Mouse (Mus musculus) myocyte (in vitro differentiated cells): ENCODE measurements at regions not wholly inside any gene's neighbourhood (a gene's known extent, or its start where the extent isn't known, plus 50 kb on each side); places are given as distances from the start of the nearest gene placed in this dataset.

Source experiments
- H3K27me3 ChIP-seq: one replicate; pipeline ENCODE4 v1.6.1; 2011; ENCODE audit not compliant: control insufficient read depth, insufficient read depth, insufficient read length
- H3K36me3 ChIP-seq: one replicate; pipeline ENCODE4 v1.6.1; 2011; ENCODE audit not compliant: control insufficient read depth, insufficient read depth
- H3K4me2 ChIP-seq: one replicate; pipeline ENCODE4 v1.6.1; 2011; ENCODE audit warnings: low read depth, control low read depth
- H3K4me3 ChIP-seq: one replicate; pipeline ENCODE4 v1.5.1; 2011; ENCODE audit warnings: mild to moderate bottlenecking, control low read depth, moderate library complexity
- H3K79me2 ChIP-seq: one replicate; pipeline ENCODE4 v1.6.1; 2011; ENCODE audit not compliant: control insufficient read depth, insufficient read depth
- H3ac ChIP-seq: one replicate; pipeline ENCODE4 v1.6.1; 2011; ENCODE audit not compliant: control insufficient read depth, insufficient read length
- CEBPB ChIP-seq: IDR thresholded peaks from 2 replicates; pipeline ENCODE4 v1.6.1; 2011; ENCODE audit warnings: mild to moderate bottlenecking, moderate library complexity; ENCODE audit not compliant: poor library complexity, insufficient read depth, severe bottlenecking
- E2F4 ChIP-seq: IDR thresholded peaks from one replicate; pipeline ENCODE4 v1.6.1; 2011; ENCODE audit warnings: mild to moderate bottlenecking, control low read depth, moderate library complexity; ENCODE audit not compliant: insufficient read depth
- MAX ChIP-seq: IDR thresholded peaks from one replicate; pipeline ENCODE4 v1.6.1; 2011; ENCODE audit warnings: low read depth, mild to moderate bottlenecking, control low read depth
- MYOD1 ChIP-seq, 3 experiments: IDR thresholded peaks; one replicate each; pipeline ENCODE4 v1.6.1; 2011; ENCODE audit warnings: control low read depth in 2 of 3, low read depth in 2 of 3, mild to moderate bottlenecking in 2 of 3, moderate library complexity in 1 of 3; ENCODE audit not compliant: insufficient read length in 2 of 3, control insufficient read depth in 1 of 3
- MYOG ChIP-seq, 3 experiments: IDR thresholded peaks; one replicate each; pipeline ENCODE4 v1.6.1; 2011; ENCODE audit warnings: control low read depth in 2 of 3, low read depth in 2 of 3, mild to moderate bottlenecking in 2 of 3; ENCODE audit not compliant: insufficient read length in 2 of 3, control insufficient read depth in 1 of 3, insufficient read depth in 1 of 3
- POLR2A ChIP-seq: IDR thresholded peaks from one replicate; pipeline ENCODE4 v1.6.1; 2011; ENCODE audit warnings: low read depth, mild to moderate bottlenecking, control low read depth, moderate library complexity; ENCODE audit not compliant: insufficient read length
- POLR2AphosphoS2 ChIP-seq: IDR thresholded peaks from one replicate; pipeline ENCODE4 v1.6.1; 2011; ENCODE audit warnings: low read depth, control low read depth; ENCODE audit not compliant: insufficient read length
- REST ChIP-seq: IDR thresholded peaks from one replicate; pipeline ENCODE4 v1.6.1; 2011; ENCODE audit warnings: mild to moderate bottlenecking, control low read depth, moderate library complexity; ENCODE audit not compliant: insufficient read depth, insufficient read length
- SRF ChIP-seq: IDR thresholded peaks from one replicate; pipeline ENCODE4 v1.6.1; 2011; ENCODE audit warnings: low read depth; ENCODE audit not compliant: control insufficient read depth, insufficient read length
- TCF12 ChIP-seq: IDR thresholded peaks from one replicate; pipeline ENCODE4 v1.6.1; 2011; ENCODE audit warnings: mild to moderate bottlenecking, control low read depth; ENCODE audit not compliant: poor library complexity, insufficient read depth, severe bottlenecking
- TCF3 ChIP-seq: IDR thresholded peaks from one replicate; pipeline ENCODE4 v1.6.1; 2011; ENCODE audit warnings: low read depth, control low read depth; ENCODE audit not compliant: insufficient read length
- USF1 ChIP-seq: IDR thresholded peaks from one replicate; pipeline ENCODE4 v1.6.1; 2011; ENCODE audit warnings: low read depth, mild to moderate bottlenecking, control low read depth, moderate library complexity

GRCm38 (mm10) chr14:62175384-62176048 lies 116.9 kb upstream of the Rnaseh2b start:
- Histone ChIP-seq H3K4me3 (no peak overlapping the region), H3K36me3 (no peaks in the 10 kb centered on the region), H3K27me3 (peaks cover 12% of the 10 kb centered on the region), H3ac (no peak overlapping the region), H3K79me2 (no peaks in the 10 kb centered on the region), H3K4me2 (no peak overlapping the region)
- TF ChIP-seq CEBPB, result no peak
- no peak for TF ChIP-seq E2F4
- no peak for TF ChIP-seq USF1
- no peak for TF ChIP-seq TCF12
- no peak for TF ChIP-seq REST
- TF ChIP-seq SRF, result no peak
- TF ChIP-seq MYOD1 (IDR thresholded peaks at IDR 0.05; ENCODE audit: control insufficient read depth in 1 of 3, insufficient read length in 2 of 3, low read depth in 2 of 3), result no peak

DNA sequence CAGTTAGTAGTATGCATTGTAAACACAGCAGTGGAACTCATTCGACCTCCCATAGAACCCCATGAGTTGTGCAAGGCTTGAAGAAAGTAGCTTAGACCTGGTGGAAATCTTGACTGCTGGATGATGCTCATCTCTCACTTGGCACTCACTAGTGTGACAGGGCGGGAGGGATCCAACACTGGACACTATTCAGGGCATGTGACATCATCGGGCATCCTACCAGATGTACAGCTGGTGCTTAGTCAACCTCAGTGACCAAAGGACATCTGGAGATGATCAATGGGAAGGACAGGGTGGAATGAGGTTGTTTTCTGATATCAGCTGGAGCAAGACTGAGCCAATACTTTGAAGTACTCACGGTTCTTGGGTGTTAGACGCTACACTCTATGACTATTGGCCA lies 114.9 kb upstream of the Rnaseh2b start:
- H3K4me2 ChIP-seq, result no peak overlapping the region
- no peaks in the 10 kb centered on the region for H3K36me3 ChIP-seq
- TF ChIP-seq POLR2AphosphoS2 (no peak), SRF (no peak), USF1 (no peak), MYOD1 (IDR thresholded peaks at IDR 0.05; ENCODE audit: control insufficient read depth in 1 of 3, insufficient read length in 2 of 3, low read depth in 2 of 3) (no peak), MYOG (IDR thresholded peaks at IDR 0.05; ENCODE audit: control insufficient read depth in 1 of 3, insufficient read depth in 1 of 3, insufficient read length in 2 of 3, low read depth in 2 of 3) (no peak), E2F4 (no peak), REST (no peak), TCF12 (no peak), TCF3 (no peak), CEBPB (no peak)
- H3K4me3 ChIP-seq, result no peak overlapping the region
- no peak overlapping the region for H3ac ChIP-seq
- peaks cover 12% of the 10 kb centered on the region for H3K27me3 ChIP-seq
- H3K79me2 ChIP-seq, result no peaks in the 10 kb centered on the region

DNA sequence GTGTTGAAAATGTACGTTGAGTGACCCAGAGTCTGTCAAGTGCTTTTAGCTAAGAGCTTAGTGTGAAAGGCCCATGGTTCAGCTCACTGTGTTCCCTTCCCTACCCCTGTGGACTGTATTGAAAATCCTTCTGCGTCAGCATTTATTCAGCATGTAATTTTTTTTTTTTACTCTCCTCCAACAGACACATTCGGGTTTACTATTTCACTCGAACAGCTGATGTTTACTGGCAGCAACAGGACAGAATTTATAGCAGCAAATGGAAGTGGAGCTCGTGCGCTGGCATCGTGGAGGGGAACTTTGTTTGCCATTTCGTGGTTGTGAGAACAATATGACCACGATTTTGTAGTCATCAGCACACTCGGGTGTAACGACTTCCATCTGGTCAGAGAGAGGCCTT lies 105.0 kb upstream of the Rnaseh2b start:
- no peak overlapping the region for H3K4me3 ChIP-seq
- no peaks in the 10 kb centered on the region for H3K36me3 ChIP-seq
- no peak overlapping the region for H3K4me2 ChIP-seq
- peaks cover 33% of the 10 kb centered on the region for H3K27me3 ChIP-seq
- no peak overlapping the region for H3ac ChIP-seq
- TF ChIP-seq MYOG (IDR thresholded peaks at IDR 0.05; ENCODE audit: control insufficient read depth in 1 of 3, insufficient read depth in 1 of 3, insufficient read length in 2 of 3, low read depth in 2 of 3) (no peak), POLR2AphosphoS2 (no peak), POLR2A (no peak), MYOD1 (IDR thresholded peaks at IDR 0.05; ENCODE audit: control insufficient read depth in 1 of 3, insufficient read length in 2 of 3, low read depth in 2 of 3) (no peak), CEBPB (no peak), SRF (no peak), MAX (no peak), E2F4 (no peak), TCF12 (no peak), REST (no peak), USF1 (no peak), TCF3 (no peak)
- H3K79me2 ChIP-seq, result no peaks in the 10 kb centered on the region

DNA sequence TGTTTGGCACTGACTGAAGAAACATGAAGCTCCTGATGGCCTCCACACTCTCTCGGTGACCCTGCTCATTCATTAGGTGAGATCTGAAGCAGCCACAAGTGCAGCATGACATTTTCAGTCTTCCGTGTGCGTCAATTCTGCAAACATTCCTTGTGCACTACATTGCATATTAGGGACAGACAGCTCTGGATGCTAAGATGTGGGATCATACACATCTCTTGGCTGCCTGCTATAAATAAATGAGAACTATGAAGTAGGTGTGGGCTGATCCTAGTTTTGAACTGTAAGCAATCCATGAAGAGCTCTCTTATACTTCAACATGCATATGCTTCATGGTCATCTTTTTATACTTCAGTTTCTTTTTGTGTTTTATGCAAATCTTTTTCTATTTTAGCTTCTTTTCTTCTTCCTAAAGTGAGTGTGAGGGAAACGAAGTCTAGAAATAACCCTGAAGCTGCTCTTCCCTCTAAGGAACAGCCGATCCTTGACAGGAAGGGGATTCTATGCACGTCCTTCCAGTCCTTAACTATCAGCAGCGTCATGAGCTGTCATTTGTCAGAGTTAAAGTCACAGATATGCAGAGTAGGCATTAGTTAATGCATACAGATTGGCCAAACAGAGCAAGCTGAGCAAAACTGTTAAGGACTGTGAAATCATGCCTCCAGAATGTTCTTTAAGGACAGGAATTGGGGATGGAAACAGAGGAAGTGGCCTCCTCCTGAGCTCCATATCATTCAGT lies 104.1 kb upstream of the Rnaseh2b start:
- Histone ChIP-seq H3K4me3 (no peak overlapping the region), H3ac (no peak overlapping the region), H3K27me3 (peaks cover 33% of the 10 kb centered on the region), H3K4me2 (no peak overlapping the region), H3K79me2 (no peaks in the 10 kb centered on the region), H3K36me3 (no peaks in the 10 kb centered on the region)
- TF ChIP-seq SRF (no peak), POLR2AphosphoS2 (no peak), USF1 (no peak), POLR2A (no peak), E2F4 (no peak), REST (no peak), MYOG (IDR thresholded peaks at IDR 0.05; ENCODE audit: control insufficient read depth in 1 of 3, insufficient read depth in 1 of 3, insufficient read length in 2 of 3, low read depth in 2 of 3) (no peak), TCF3 (no peak), MAX (no peak), MYOD1 (IDR thresholded peaks at IDR 0.05; ENCODE audit: control insufficient read depth in 1 of 3, insufficient read length in 2 of 3, low read depth in 2 of 3) (no peak), TCF12 (no peak), CEBPB (no peak)

- H3K36me3 ChIP-seq, result no peaks in the 10 kb centered on the region
- no peak overlapping the region for H3ac ChIP-seq
- no peak overlapping the region for H3K4me2 ChIP-seq
- peaks cover 45% of the 10 kb centered on the region for H3K27me3 ChIP-seq
- no peak for TF ChIP-seq MYOD1 (IDR thresholded peaks at IDR 0.05; ENCODE audit: control insufficient read depth in 1 of 3, insufficient read length in 2 of 3, low read depth in 2 of 3)
- TF ChIP-seq POLR2AphosphoS2, result no peak
- no peak for TF ChIP-seq TCF12
- TF ChIP-seq E2F4, result no peak
- TF ChIP-seq TCF3, result no peak
- TF ChIP-seq MAX, result no peak
- TF ChIP-seq CEBPB, result no peak
- TF ChIP-seq USF1, result no peak
- TF ChIP-seq POLR2A, result no peak
- TF ChIP-seq MYOG (IDR thresholded peaks at IDR 0.05; ENCODE audit: control insufficient read depth in 1 of 3, insufficient read depth in 1 of 3, insufficient read length in 2 of 3, low read depth in 2 of 3), result no peak
- no peak for TF ChIP-seq SRF
- no peak for TF ChIP-seq REST
- no peaks in the 10 kb centered on the region for H3K79me2 ChIP-seq
- no peak overlapping the region for H3K4me3 ChIP-seq
Measured at GRCm38 (mm10) chr14:62191624-62192023, 100.8 kb upstream of the Rnaseh2b start.
